Mouse (Mus musculus) heart, embryonic 10.5 days (tissue): ENCODE measurements at regions not wholly inside any gene's neighbourhood (a gene's known extent, or its start where the extent isn't known, plus 50 kb on each side); places are given as distances from the start of the nearest gene placed in this dataset.

Experiments
- DNase-seq: peaks from one replicate; pipeline ENCODE4 v3.0.0-alpha.2; 2017; ENCODE audit warnings: low spot score
- H3K27ac ChIP-seq: fragments of 300-500 bp; sonication (generic); 2 replicates; pipeline ENCODE4 v1.5.1; 2016; ENCODE audit warnings: mild to moderate bottlenecking
- H3K27me3 ChIP-seq: fragments of 300-500 bp; sonication (generic); 2 replicates; pipeline ENCODE4 v1.6.1; 2016; ENCODE audit warnings: mild to moderate bottlenecking; ENCODE audit not compliant: poor library complexity, insufficient read depth, severe bottlenecking
- H3K36me3 ChIP-seq: fragments of 300-500 bp; sonication (generic); 2 replicates; pipeline ENCODE4 v1.6.1; 2016; ENCODE audit warnings: mild to moderate bottlenecking, moderate library complexity
- H3K4me1 ChIP-seq: fragments of 300-500 bp; sonication (generic); 2 replicates; pipeline ENCODE4 v1.6.1; 2016; ENCODE audit warnings: mild to moderate bottlenecking
- H3K4me3 ChIP-seq: fragments of 300-500 bp; sonication (generic); 2 replicates; pipeline ENCODE4 v1.5.1; 2016; ENCODE audit warnings: mild to moderate bottlenecking, moderate library complexity
- H3K9me3 ChIP-seq: fragments of 300-500 bp; sonication (generic); 2 replicates; pipeline ENCODE4 v1.6.1; 2016; ENCODE audit warnings: mild to moderate bottlenecking, moderate library complexity
- WGBS: fragments of 180-500 bp; shearing (Covaris S2); methylation state at CpG from one replicate; pipeline ENCODE4 v1.1.7; 2016; 5-methylcytosine and 5-hydroxymethylcytosine counted together

- no peaks in the 10 kb centered on the region for H3K4me1 ChIP-seq
- 0 out of 2 replicates have a peak, but pooled peaks cover 3% of the 10 kb centered on the region for H3K27me3 ChIP-seq
- no peak overlapping the region for H3K27ac ChIP-seq
- no peaks in the 10 kb centered on the region for H3K9me3 ChIP-seq
- H3K36me3 ChIP-seq: no peaks in the 10 kb centered on the region
- no peak overlapping the region for H3K4me3 ChIP-seq
- WGBS: 78% methylated on average over 8 of the region's 8 CpGs
- DNase-seq: no peak
Observed at GRCm38 (mm10) chr9:46586818-46587217, 267.0 kb upstream of the 4931429L15Rik start.

DNA sequence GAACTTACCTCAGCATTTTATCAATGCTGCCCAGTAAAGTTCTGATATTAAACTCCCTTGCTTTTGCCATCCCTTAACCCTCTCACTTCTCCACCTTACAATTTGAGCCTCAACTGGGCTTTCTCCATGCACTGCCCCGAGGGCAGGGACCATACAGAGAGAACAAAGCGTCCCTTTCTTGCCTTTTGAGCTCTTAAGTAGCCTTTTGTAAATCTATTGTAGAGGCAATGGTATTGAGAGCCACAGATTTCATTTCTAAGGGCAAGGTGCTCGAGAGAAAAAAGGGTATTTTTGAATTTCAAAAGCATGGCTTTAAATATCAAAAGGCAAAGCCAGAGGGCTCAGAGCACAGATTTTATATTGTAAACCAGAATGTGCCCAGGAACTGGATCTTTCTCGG lies 262.1 kb upstream of the 4931429L15Rik start:
- Histone ChIP-seq H3K9me3 (peaks cover 12% of the 10 kb centered on the region), H3K4me1 (no peaks in the 10 kb centered on the region), H3K4me3 (no peak overlapping the region), H3K36me3 (no peaks in the 10 kb centered on the region), H3K27me3 (no peaks in the 10 kb centered on the region), H3K27ac (no peak overlapping the region)
- WGBS: 39% methylated on average over 4 of the region's 4 CpGs
- no peak for DNase-seq

GRCm38 (mm10) chr9:46562301-46562700 lies 242.5 kb upstream of the 4931429L15Rik start:
- no peaks in the 10 kb centered on the region for H3K36me3 ChIP-seq
- no peak overlapping the region for H3K4me3 ChIP-seq
- H3K9me3 ChIP-seq: no peaks in the 10 kb centered on the region
- DNase-seq: no peak
- no peaks in the 10 kb centered on the region for H3K4me1 ChIP-seq
- no peak overlapping the region for H3K27ac ChIP-seq
- WGBS: 84% methylated on average over 4 of the region's 4 CpGs
- peaks cover 7% of the 10 kb centered on the region; the same call in 1 of the 2 replicates for H3K27me3 ChIP-seq

DNA sequence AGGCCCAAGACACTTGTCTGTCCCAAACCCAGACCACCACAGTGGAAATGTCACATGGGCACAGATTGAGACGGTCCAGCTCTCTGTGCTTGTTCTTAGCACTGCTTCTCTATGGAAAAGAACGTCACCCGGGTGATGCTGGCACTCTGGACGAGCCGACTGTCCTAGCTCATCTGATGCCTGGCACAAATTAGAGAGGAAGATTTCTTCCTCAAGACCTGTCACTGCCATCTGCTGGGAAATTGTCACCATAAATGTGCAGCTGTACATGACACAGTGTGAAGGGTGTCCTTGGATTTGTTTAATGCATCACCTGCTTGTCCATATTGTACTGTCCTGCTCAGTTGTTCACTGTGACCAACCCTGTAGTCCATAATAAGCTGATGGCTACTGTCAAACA lies 238.7 kb upstream of the 4931429L15Rik start:
- H3K36me3 ChIP-seq: no peaks in the 10 kb centered on the region
- H3K4me1 ChIP-seq: peaks cover 15% of the 10 kb centered on the region
- DNase-seq: no peak
- no peak overlapping the region for H3K4me3 ChIP-seq
- H3K9me3 ChIP-seq: no peaks in the 10 kb centered on the region
- no peak overlapping the region for H3K27ac ChIP-seq
- H3K27me3 ChIP-seq: peaks cover 18% of the 10 kb centered on the region
- WGBS: 83% methylated on average over 5 of the region's 5 CpGs

GRCm38 (mm10) chr9:46557781-46558180 lies 238.0 kb upstream of the 4931429L15Rik start:
- H3K4me1 ChIP-seq: peaks cover 15% of the 10 kb centered on the region
- 27% methylated on average over 5 of the region's 5 CpGs for WGBS
- H3K27me3 ChIP-seq: peaks cover 23% of the 10 kb centered on the region
- H3K4me3 ChIP-seq: no peak overlapping the region
- DNase-seq: no peak
- H3K27ac ChIP-seq: no peak overlapping the region
- H3K36me3 ChIP-seq: no peaks in the 10 kb centered on the region
- no peaks in the 10 kb centered on the region for H3K9me3 ChIP-seq

- DNase-seq: no peak
- no peak overlapping the region for H3K27ac ChIP-seq
- WGBS: 43% methylated on average over 6 of the region's 6 CpGs
- H3K4me1 ChIP-seq: peaks cover 15% of the 10 kb centered on the region
- no peak overlapping the region for H3K4me3 ChIP-seq
- no peaks in the 10 kb centered on the region for H3K9me3 ChIP-seq
- no peaks in the 10 kb centered on the region for H3K36me3 ChIP-seq
- H3K27me3 ChIP-seq: peaks cover 45% of the 10 kb centered on the region
Observed at GRCm38 (mm10) chr9:46555156-46555555, 235.4 kb upstream of the 4931429L15Rik start.

DNA sequence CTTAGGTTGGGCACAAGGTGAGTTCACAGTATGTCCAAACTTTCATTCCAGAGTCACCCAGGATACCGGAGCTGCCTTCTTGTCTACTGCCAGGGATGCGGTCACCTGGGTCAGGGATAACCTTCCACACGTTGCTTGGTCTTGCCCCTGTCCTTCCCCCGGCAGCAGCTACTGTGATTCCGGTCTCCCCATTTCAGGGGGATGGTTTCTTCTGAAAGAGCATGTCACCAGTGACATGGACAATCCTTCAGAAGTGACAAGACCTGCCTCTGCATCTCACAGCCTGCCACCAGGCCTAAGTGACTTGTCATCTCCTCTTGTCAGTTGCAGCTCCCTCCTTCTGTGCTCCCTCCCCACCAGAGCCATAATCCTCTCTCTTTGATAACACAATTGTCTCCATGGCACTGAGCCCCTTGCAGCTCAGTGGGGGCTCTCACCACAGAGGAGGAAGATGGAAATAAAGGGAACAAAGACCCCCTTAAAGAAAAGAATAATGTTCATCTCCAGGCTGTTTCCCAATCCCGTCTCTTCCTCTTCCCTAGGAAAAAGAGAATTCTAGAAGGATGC lies 234.9 kb upstream of the 4931429L15Rik start:
- 43% methylated on average over 6 of the region's 6 CpGs for WGBS
- no peak for DNase-seq
- peaks cover 46% of the 10 kb centered on the region for H3K27me3 ChIP-seq
- no peaks in the 10 kb centered on the region for H3K9me3 ChIP-seq
- H3K4me3 ChIP-seq: no peak overlapping the region
- H3K27ac ChIP-seq: no peak overlapping the region
- no peaks in the 10 kb centered on the region for H3K36me3 ChIP-seq
- peaks cover 15% of the 10 kb centered on the region for H3K4me1 ChIP-seq

DNA sequence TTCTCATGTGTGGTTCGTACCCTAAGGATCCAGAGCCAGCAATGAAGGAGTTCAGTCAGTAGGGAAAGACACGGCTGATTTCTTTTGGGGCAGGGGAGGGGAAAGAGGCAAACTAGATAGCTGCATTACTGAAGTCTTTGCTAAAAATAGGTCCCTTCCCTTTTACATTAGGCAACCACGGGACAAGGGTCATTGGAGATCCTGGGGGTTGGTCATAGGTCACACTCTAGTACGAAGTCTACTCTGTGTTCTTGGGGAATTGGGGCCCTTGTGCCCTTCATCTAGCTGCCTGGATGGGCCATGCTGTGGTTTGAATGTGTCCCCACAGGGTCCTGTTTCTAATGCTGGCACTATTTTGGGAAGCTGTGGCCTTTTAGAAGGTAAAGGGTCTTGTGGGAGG lies 229.6 kb upstream of the 4931429L15Rik start:
- Histone ChIP-seq H3K36me3 (no peaks in the 10 kb centered on the region), H3K9me3 (no peaks in the 10 kb centered on the region), H3K4me1 (peaks cover 7% of the 10 kb centered on the region; the same call in 1 of the 2 replicates), H3K27me3 (peaks cover 35% of the 10 kb centered on the region), H3K27ac (no peak overlapping the region), H3K4me3 (no peak overlapping the region)
- WGBS: 58% methylated on average over 4 of the region's 4 CpGs
- DNase-seq: no peak

DNA sequence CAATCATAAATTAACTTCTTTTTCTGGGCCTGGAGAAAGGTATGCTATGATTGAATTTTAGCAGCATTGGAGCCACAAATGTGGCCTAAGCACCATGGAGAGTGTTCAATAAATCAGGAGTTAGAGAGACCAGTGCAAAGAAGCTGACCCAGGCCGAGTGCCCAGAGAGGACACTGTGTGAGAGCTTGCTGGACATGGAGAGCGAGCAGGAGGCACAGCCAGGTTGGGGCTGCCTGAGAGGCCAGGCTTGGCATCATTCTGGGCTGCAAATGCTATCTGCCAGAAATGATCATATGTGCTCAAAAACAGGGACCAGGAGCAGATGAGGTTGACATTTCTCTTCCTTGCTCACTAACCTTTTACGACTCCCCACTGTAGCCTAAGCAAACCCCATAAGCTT lies 224.5 kb upstream of the 4931429L15Rik start:
- Histone ChIP-seq H3K27ac (no peak overlapping the region), H3K36me3 (no peaks in the 10 kb centered on the region), H3K4me3 (no peak overlapping the region), H3K9me3 (no peaks in the 10 kb centered on the region), H3K4me1 (no peaks in the 10 kb centered on the region), H3K27me3 (peaks cover under 1% of the 10 kb centered on the region; the same call in 1 of the 2 replicates)
- DNase-seq: no peak
- 87% methylated on average over 3 of the region's 3 CpGs for WGBS

GRCm38 (mm10) chr9:46541001-46541400 lies 221.2 kb upstream of the 4931429L15Rik start:
- DNase-seq: no peak
- Histone ChIP-seq H3K36me3 (no peaks in the 10 kb centered on the region), H3K4me3 (no peak overlapping the region), H3K27ac (no peak overlapping the region), H3K9me3 (no peaks in the 10 kb centered on the region), H3K27me3 (no peaks in the 10 kb centered on the region), H3K4me1 (no peaks in the 10 kb centered on the region)
- 67% methylated on average over 2 of the region's 2 CpGs for WGBS

DNA sequence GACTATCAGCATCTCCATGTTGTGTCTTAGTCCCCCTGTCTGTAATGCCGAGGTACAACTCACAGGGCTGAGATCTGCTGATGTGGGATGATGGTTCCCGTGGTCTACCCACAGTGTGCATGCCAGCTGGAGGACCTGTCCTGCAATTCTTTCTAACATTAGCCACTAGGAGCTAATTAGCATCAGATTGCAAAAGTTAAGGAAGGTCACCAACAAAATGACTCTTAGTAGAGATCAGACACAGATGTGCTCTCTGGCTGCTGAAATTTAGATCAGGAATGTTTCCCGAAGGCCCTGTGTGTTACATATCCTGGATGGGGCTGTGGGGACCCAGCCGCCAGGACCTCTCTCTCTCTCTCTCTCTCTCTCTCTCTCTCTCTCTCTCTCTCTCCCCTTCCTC lies 218.8 kb upstream of the 4931429L15Rik start:
- Histone ChIP-seq H3K4me3 (no peak overlapping the region), H3K4me1 (no peaks in the 10 kb centered on the region), H3K9me3 (no peaks in the 10 kb centered on the region), H3K27ac (no peak overlapping the region), H3K36me3 (no peaks in the 10 kb centered on the region), H3K27me3 (no peaks in the 10 kb centered on the region)
- WGBS: 63% methylated on average over 4 of the region's 4 CpGs
- no peak for DNase-seq

DNA sequence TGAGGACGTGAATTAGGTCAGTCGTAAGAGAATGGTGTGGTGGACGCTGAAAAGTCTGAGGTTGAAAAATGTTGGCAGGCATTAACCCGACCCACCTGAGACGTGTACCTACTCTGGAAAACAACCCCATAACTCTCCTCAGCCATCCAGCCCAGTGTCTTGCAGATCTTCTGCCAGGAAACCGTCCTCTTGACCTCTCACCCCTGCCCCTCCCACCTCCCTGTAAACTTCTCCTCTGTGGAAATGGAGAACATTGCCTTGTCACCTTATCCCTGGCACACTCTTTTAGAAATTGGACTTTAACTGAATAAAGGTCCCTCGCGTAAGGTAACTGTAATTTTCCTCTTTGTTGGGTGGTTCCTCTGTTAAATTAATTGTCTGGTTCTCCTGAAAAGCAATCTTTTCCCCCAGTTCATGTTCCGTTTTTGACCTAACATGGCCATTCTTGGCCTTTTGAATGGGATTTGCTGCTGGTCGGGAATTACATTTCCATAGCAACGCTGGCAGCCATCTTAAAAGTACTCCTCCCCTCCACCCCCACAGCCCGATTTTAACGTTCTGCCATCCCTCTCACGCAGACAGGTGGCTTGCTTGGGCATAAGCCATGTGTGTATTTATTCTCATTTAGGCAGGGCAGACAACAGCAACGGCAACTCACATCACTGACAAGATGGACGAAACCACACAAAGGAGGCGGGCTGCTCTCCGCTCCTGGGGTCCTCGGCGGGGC lies 196.8 kb upstream of the 4931429L15Rik start:
- no peak for DNase-seq
- H3K27me3 ChIP-seq: no peaks in the 10 kb centered on the region
- no peak overlapping the region for H3K27ac ChIP-seq
- 0 out of 2 replicates have a peak, but pooled peaks cover 3% of the 10 kb centered on the region for H3K9me3 ChIP-seq
- no peaks in the 10 kb centered on the region for H3K36me3 ChIP-seq
- 85% methylated on average over 20 of the region's 20 CpGs for WGBS
- no peaks in the 10 kb centered on the region for H3K4me1 ChIP-seq
- H3K4me3 ChIP-seq: no peak overlapping the region

GRCm38 (mm10) chr9:46512276-46513051 lies 192.7 kb upstream of the 4931429L15Rik start:
- Histone ChIP-seq H3K9me3 (no peaks in the 10 kb centered on the region), H3K27ac (no peak overlapping the region), H3K4me1 (peaks cover 9% of the 10 kb centered on the region; the same call in 1 of the 2 replicates), H3K36me3 (no peaks in the 10 kb centered on the region), H3K27me3 (peaks cover 9% of the 10 kb centered on the region; the same call in 1 of the 2 replicates), H3K4me3 (no peak overlapping the region)
- no peak for DNase-seq
- 55% methylated on average over 6 of the region's 6 CpGs for WGBS
